Mouse (Mus musculus): Measurements from ENCODE around the gene Lifr.

Lifr gene

DNA sequence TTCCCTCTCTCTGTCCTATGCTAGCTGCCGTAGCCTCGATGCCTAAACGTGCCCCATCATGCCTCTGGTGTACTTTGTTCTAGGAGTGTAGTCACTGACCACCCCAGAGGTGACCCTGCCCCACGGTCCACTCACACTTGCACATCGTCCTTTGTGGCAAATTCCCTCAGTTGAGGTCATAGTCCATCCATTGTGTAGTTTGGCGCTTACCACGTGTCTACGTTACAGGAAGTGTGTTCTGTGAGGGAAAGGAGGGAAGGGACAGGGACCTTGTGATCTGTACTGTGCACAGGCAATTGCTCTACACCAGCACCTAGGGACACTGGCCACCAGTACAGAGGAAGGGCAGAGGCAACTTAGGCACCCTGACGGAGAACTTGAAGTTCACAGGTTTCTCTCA, 69.5 kb downstream of the Lifr start:
- peak; percentile 77 for DNase-seq (ENCODE audit: low spot score)

DNA sequence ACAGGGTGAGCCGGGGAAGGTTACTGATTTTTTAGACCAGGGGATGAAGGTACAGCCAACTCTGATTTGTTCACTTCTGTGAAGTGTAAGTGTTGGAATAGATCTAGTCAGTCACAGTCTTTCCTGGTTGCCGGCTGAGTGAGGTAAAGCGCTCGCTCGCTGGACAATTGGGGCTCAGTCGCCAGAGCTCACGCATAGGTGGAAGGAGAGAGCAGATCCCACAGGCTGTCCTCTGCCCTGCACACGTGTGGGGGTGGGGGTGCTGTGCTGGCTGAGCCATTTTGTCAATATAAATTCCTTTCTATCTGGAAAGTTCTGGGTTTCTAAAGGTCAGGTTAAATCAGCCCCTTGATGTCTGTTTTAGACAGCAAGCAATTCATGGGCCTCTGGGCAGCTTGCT, 69.9 kb downstream of the Lifr start:
- DNase-seq (ENCODE audit: low spot score): peak; percentile 23

DNA sequence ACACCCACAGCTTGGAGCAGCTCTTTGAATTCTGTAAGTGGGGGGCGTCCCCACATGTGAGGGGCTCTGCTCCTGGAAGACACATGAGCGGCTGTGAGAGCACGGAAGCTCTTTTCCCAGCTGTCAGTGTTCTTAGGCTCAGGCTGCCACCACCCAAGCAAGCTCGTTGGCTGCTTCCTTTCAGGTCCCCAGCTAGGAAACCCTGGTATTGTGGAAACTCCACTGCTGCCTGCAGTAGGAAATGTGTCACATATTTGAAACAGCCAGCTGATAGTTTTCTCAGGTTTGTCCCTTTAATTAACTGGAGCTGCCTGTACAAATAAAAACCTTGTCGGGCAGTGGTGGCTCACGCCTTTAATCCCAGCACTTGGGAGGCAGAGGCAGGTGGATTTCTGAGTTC, 73.4 kb downstream of the Lifr start:
- no peak for DNase-seq (ENCODE audit: low spot score)

DNA sequence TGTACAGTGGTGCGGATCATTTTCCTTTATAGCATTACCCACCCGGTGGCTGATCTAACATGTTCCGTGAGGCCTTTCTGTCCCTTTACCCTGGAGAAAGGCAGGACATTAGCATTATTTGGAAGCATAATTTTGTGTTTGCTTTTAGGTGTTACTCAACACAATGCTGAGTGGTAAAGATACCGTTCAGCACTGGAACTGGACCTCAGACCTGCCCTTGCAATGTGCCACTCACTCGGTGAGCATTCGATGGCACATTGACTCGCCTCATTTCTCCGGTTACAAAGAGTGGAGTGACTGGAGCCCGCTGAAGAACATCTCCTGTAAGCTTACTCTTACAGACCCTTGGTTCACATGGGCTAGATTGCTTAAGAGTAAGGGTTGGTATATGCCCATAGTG, 76.3 kb downstream of the Lifr start:
- no peak for DNase-seq (ENCODE audit: low spot score)

DNA sequence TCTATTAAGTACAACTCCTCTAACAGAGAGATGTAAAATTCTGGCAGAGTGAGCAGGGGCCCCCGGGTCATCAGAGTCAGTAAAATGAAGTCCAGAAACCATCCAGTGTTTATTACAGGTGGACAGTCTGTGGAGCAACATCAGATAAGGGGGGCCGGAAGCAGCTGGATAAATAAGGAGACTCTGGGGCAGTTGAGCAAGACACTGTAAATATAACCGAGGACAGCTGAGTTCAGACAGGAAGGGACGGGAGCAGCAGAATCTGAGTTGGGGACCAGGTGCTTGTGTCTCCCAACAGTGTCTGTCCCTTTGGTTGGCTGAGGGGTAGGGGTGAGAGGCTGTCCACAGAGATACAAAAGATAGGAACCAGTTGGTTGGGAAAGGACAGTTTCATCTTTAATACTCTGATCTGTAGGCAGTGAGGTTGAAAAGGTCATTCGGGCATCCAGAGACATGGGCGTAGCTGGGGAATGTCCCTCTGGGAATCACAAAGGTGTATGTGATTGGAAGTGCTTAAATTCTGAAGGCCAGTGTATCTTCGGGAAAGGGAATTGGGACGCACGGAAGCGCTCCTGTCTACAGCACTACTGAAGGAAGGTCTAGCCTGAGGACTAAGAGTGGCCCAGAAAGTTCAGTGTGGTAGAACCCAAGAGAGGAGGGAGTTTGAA, 77.0 kb downstream of the Lifr start:
- peak; percentile 74 for DNase-seq (ENCODE audit: low spot score)

DNA sequence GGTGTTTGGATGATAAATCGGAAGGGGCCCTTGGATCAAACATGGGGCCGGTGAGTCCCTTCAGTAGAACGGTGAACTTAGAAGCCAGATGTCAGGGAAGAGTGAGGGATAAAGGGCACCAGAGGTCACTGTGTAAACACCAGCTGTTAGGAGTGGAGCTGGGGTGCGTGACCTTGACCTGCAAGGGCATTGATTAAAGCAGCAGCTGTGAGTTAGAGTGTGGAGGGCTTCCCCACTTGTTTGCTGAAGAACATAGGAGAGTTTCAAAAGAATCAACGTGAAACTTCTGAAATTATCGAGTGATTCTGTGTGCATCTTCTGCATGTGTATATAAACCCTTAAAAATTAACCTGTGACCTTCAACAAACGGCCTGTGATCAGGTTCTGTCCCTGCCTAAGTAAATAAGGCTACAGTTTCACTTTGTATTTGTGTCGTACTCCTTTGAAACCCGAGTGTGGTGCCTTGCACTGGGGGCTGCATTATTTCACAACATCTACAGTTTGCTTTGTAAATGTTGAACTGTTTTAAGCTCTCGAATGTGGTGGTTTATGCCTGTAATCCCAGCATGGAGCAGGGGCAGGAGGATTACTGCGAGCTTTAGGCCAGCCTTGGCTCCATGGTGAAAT, 77.6 kb downstream of the Lifr start:
- peak; percentile 80 for DNase-seq (ENCODE audit: low spot score)

DNA sequence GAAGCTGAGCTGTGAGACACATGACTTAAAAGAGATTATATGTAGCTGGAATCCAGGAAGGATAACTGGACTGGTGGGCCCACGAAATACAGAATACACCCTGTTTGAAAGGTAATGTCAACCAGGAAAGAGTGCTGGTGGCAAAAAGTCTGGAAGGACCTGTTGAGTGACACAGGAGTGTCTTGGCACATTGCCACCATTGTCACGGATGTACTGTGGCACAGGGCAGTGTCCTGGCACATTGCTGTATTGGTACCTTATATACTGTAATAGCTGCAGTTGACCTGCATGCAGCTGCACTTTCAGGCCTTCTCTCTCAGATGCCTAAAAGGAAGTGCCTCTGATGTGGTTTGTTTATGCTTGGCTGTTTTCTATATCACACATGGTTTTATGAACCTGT, 82.5 kb downstream of the Lifr start:
- no peak for DNase-seq (ENCODE audit: low spot score)

DNA sequence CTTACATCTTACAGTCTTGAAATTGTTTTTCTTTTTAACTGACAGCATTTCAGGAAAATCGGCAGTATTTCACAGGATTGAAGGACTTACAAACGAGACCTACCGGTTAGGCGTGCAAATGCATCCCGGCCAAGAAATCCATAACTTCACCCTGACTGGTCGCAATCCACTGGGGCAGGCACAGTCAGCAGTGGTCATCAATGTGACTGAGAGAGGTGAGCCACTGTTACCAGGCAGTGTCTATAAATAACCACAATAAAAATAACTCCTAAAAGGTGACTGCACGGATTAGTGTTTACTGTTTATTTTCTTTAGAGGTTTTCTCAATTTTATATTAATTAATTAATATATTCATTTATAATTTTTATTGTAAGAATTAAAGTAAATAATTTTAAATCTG, 82.9 kb downstream of the Lifr start:
- no peak for DNase-seq (ENCODE audit: low spot score)

DNA sequence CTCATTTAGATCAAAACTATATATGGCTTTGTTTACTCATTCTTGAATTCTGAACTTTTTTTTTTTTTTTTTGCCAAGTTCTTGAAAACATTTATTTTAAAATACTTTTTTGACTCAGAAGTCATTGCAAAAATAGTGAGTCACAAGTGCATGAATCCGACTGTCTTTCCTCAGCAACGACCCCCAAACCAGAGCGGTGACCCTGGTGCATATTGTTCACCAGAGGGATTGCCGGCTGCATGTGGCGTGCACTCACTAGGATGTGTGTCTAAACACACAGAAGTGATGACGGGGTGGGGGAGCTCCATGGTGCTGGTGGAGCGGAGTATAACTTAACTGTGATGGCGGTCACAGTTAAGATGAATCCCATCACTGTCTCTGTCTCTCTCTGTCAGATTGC, 83.4 kb downstream of the Lifr start:
- no peak for DNase-seq (ENCODE audit: low spot score)

DNA sequence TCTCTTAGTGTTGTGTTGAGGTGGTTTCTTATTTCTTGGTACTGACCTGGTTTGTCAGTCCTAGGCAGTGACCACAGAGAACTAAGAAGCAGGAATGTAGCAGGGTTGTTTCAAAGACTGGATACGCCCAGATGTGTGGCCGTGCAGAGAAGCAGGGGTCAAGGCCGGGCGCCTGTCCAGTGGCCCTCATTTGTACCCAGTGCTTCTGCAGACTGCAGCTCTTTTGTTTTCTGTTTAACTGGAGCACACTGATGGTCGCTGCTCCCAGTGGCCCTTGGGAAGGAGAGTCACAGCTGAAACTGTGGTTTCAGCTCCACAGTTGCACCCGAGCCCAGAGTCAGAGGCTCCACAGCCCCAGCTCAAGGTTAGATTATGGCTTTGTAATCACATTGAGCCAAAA, 90.2 kb downstream of the Lifr start:
- DNase-seq (ENCODE audit: low spot score): no peak

DNA sequence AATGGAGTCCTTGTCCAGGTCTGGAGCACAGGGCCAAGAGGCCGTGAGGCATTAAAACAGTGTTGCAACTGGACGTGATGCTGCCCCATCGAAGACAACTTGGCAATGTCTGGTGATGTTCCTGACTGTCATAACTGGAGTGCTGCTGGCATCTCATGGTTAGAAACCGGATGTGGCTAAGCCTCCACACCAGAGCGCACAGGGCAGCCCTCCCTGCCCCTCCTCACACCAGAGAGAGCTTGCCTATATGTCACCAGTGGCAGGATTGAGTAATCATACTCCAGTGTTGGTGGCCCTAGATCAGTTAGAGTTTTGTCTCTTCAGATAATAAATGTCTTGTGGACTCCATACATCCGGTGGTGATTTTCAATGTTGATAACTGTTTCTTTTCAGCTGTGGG, 97.3 kb downstream of the Lifr start:
- DNase-seq (ENCODE audit: low spot score): no peak

DNA sequence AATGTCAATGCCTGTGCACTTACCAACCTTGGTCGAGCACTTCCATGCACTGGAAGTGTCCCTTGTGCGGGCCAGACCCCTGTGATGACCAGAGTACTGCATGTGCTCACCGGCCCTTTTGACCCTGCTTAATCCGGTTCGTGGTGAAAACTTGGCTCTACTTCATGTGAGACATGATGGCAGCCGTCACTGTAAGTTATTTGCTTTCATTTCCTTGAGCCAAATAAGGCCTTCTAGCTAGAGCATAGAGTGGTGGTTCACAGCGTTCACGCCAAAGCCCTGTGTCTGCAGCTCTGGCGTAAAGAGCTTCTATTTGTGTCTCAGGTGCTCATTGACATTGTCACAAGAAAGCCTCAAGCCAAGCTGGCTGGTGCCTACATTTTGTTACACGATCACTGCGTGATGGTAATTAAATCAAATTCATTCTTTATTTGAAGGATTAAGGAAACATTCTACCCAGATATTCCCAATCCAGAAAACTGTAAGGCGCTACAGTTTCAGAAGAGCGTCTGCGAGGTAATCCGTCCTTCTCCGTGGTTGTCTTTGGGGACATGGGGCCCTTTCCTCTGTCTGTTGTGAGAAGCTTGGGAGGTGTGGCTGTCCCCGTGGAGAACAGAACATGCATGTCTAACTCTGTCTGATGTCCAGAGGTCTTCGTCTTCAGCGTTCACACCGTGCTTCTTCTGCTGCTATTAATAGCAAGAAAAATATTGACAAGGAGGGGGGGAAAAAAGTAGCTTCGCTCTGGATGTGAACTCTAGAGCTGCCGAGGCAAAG, 99.5 kb downstream of the Lifr start:
- no peak for DNase-seq (ENCODE audit: low spot score)

DNA sequence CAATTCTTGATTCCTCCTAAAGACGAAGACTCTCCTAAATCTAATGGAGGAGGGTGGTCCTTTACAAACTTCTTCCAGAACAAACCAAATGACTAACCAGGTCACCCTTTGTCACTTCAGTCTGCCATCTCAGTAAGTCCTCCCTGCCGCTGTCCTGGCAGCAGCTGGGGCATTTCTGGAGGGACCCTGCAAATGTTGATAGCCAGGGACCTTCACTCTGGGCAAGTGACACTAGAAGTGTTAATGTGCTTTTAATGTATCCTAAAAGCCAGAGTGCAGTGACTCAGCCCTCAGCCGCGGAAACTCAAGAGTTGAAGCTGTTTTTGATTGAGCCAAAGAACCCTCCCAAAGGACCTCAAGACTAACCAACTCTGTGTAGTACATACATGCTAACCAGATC, 100.7 kb downstream of the Lifr start:
- DNase-seq (ENCODE audit: low spot score): no peak

DNA sequence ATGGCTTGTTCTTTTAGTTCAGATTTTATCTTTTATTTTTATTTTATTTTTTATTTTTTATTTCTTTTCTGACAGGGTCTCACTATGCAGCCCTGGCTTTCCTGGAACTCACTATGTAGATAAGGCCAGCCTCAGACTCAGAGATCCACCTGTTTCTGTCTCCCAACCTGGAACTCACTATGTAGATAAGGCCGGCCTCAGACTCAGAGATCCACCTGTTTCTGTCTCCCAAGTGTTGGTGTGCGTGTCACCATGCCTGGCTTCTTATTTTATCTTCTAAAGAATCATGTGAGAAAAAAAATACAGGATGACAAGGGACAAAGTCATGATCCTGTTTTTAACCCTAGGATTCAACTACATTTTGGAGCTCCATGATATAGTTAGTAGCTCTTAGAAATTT, 102.2 kb downstream of the Lifr start:
- no peak for DNase-seq (ENCODE audit: low spot score)

DNA sequence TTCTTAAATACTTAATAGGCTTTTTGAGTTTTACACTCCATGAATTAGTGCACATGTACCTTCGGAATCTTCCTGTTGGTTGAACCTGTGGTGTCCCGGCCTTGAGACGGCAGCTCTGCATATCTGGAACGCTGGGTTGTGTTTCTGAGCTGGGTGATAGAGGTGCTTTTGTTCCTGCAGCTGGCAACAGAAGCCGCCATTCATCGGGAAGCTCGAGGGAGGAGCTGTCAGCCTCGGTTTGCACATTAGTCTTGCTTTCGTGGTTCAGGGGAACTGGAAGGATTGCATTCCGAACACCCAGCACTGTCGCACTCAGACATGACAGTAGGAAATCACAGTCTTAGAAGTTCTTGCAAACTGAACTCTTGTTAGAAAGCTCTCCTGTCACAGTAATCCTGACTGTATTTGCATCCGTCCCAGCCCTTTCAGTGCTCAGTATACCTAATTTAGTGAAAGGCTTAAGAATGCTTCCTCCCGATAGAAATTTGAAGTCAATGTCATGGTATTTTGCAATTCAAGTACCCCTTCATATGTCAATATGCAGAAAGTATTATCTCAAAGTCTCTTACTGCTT, 103.8 kb downstream of the Lifr start:
- no peak for DNase-seq (ENCODE audit: low spot score)

DNA sequence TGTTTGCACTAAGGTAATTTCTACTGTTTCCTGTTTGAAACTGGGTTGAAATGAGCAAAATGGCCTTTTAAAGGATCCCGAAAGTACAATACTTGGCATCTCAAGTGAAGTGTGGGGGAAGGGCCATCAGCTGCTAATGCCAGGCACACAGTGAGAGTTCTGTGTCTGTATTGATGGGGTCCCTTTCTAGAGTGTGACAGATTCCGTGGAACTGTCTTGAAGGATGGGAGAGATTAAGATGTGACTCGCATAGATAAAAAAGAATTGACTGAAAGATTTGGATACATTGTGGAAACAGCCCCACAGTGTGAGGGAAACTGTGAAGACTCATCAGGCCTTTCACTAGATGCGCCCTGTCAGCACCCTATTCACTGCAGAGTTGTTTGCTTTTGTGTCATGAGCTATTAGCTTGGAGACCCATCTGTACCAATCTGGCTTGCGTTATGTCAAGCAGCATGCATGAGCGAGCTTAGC, 104.4 kb downstream of the Lifr start:
- DNase-seq (ENCODE audit: low spot score): no peak

DNA sequence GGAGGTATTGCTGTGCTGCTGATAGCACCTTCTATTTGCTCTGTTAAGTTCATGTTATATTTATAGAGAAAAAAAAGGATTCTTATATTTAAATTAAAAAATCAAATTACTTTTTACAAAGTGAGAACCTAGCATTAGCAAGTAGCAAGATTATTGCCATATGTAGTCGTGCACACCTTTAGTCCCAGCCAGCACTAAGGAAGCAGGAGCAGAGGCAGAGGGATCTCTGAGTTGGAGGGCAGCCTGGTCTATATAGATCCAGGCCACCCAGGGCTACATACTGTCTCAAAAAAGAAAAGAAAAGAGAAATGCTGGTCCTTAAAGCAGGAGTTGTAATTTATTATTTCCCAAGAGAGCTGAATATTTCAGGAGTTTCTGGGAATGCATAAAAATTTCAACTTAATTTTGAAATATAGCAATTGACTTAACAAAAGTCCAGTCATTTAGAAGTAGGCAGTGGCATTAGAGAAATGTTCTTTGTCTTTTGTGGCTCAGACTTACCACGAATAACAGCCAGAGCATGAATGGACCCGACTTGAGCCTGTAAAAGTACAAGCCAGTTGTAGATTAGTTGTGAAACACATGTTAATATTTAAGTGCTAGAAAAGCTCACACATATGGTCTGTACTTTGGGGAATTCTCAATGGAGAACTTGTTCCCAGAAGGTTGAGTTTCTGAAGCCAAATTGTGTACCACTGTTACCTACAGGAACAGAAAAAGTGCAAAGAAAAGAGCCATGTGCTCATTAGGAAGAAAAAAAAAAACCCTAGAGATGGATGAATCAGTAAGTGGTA, 107.4 kb downstream of the Lifr start:
- DNase-seq (ENCODE audit: low spot score): no peak

DNA sequence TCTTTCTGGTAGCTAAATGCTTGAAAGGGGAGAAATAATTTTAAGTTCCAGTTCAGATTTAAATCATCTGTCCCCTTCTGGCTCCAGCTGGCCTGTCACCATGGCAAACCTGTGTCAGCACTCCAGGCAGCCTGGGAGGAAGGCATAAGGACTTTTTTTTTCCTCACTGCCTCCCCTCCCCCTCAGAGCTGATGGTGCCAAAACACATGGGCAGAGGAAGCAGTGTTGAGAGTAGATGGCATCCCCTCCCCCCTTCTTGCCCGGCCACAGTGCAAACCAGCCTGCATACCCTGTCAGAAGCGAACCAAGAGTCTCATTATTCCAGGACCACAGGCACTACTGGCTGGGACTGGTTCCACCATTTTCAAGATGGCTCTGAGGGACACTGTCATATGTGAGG, 108.4 kb downstream of the Lifr start:
- DNase-seq (ENCODE audit: low spot score): no peak

DNA sequence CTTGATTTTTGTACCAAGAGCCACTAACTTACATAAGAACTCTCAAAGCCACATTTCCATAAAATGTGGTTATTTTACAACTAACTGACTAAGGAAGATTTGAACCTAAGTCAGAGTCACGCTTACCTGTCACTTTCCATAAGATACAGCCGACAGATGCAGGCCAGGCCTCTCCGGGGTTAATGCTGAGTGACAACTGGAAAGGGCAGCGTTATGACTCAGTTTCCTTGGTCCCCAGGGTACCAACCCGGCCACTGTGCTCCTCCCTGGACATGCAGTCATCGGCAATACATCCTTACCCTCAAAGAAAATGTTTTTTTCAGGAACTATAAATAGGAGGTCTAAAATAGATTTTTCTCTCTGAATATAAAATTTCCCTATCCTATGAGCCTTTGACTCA, 109.9 kb downstream of the Lifr start:
- DNase-seq (ENCODE audit: low spot score): no peak

DNA sequence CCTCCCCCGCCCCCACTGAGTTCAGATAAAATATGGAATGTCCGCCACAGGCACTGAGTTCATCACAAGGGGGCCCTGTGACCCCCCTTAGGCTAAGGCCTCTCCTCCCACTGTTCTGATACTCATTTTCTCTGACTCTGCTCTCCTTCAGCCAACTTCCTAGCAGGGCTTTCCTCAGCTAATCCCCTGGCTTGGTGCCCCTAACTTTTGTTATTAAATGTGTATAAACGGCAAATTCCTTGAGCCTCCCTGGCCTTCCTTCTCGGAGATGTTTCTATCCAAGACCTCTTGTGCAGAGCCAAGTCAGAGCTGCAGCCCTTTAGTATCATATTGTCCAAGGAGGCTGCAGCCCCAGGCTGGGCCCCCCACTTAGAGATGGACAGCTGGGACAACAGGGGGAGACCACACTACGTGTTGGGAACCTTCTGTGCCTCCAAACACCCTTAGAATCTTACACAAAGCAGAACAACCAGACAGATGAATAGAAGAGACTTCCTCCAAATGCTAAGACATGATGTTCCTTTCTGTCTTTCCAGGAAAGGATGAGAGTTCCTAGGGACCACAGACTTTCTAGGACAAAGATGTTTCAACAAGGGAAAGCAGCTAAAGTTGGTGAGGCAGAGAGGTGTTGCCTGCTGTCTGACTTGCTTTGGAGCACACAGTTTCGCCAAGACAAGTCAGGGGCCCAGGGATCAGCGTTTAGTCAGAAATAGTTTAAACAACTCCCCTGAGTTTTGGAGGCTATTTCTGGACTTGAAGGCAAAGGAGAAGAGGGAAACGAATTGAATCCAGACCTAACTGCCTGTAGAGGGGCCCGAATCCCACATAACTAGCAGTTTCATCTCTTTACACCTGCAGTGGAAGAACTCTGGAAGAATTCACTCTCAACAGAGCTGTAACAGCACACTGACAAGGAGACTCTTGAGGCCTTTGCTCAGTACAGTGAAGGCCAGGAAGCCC, 111.3 kb downstream of the Lifr start:
- DNase-seq (ENCODE audit: low spot score): peak; percentile 14

DNA sequence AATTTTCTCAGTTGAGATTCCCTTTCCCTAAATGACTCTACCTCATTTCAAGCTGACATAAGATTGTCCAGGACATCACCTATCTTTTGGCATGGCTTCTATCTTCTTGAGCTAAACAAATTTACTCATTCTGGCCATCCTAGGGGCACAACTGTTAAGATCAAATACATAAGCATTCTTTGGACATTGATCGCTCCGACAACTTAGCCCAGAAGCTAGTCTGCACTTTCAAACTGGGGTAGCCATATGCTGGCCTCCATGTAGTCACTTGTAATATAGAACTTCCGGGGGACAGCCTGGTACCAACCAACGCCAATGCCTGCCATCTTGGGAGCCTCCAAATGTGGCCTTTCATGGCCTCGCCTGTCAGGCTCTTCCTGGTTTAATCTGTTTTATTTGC, 112.6 kb downstream of the Lifr start:
- no peak for DNase-seq (ENCODE audit: low spot score)
